Mouse (Mus musculus) hindbrain, embryonic 14.5 days (tissue): ENCODE data around the gene Ugt1a1. TPM values are rescaled to one million over a fixed set of nuclear protein-coding genes. Genes with fewer than 3 reads are reported as not detected.

Experiments used
- ATAC-seq: fragments of 200-750 bp; cut with Nextera tagmentation; 2 replicates; pipeline ENCODE4 v1.8.0; 2017; ENCODE audit warnings: moderate number of reproducible peaks, mild to moderate bottlenecking, moderate TSS enrichment, moderate library complexity; ENCODE audit not compliant: low FRiP score
- DNase-seq: peaks from one replicate; pipeline ENCODE4 v3.0.0-alpha.2; 2015; ENCODE audit warnings: low spot score
- H3K27ac ChIP-seq: fragments of 300-500 bp; sonication (generic); 2 replicates; pipeline ENCODE4 v1.5.1; 2014; ENCODE audit warnings: mild to moderate bottlenecking, moderate library complexity
- H3K27me3 ChIP-seq: fragments of 300-500 bp; sonication (generic); 2 replicates; pipeline ENCODE4 v1.6.1; 2014; ENCODE audit warnings: mild to moderate bottlenecking, low read length, mixed read lengths; ENCODE audit not compliant: control insufficient read depth, insufficient read depth
- H3K36me3 ChIP-seq: fragments of 300-500 bp; sonication (generic); replicated peaks from 2 replicates; pipeline ENCODE4 v1.6.1; 2014; ENCODE audit not compliant: control insufficient read depth, insufficient read depth
- H3K4me1 ChIP-seq: fragments of 300-500 bp; sonication (generic); replicated peaks from 2 replicates; pipeline ENCODE4 v1.6.1; 2014; ENCODE audit warnings: antibody characterized with exemption, low read length, mixed read lengths; ENCODE audit not compliant: control insufficient read depth, insufficient read depth
- H3K4me2 ChIP-seq: fragments of 300-500 bp; sonication (generic); replicated peaks from 2 replicates; pipeline ENCODE4 v1.6.1; 2014; ENCODE audit warnings: mild to moderate bottlenecking, moderate library complexity
- H3K4me3 ChIP-seq: fragments of 300-500 bp; sonication (generic); replicated peaks from 2 replicates; pipeline ENCODE4 v1.5.1; 2014; ENCODE audit warnings: mild to moderate bottlenecking, low read length
- H3K9ac ChIP-seq: fragments of 300-500 bp; sonication (generic); 2 replicates; pipeline ENCODE4 v1.6.1; 2014
- H3K9me3 ChIP-seq: fragments of 300-500 bp; sonication (generic); 2 replicates; pipeline ENCODE4 v1.6.1; 2016; ENCODE audit warnings: low read length; ENCODE audit not compliant: control insufficient read depth
- WGBS: fragments of 180-500 bp; shearing (Covaris S2); extraction: QIAGEN DNeasy Blood & Tissue Kit; methylation state at CpG from one replicate; pipeline ENCODE4 v1.1.7; 2014; 5-methylcytosine and 5-hydroxymethylcytosine counted together
- polyA plus RNA-seq: library from polyadenylated mRNA; unstranded; fragments of >200 nt; fragmentation: Nextera tagmentation; extraction: Ambion mirVana; gene quantifications from 2 replicates; pipeline ENCODE4 v1.2.1, GENCODE M21; 2014

Gene Ugt1a1
- polyA plus RNA-seq, 1 experiment from 2014 or later, result not detected

GRCm38 (mm10) chr1:88264869-88265240 is 53.1 kb downstream of the Ugt1a1 start:
- no peak overlapping the region for H3K27ac ChIP-seq
- ATAC-seq (no peak), DNase-seq (no peak)
- H3K4me1 ChIP-seq, result no peaks in the 10 kb centered on the region
- H3K4me3 ChIP-seq, result no peak overlapping the region
- peaks cover 96% of the 10 kb centered on the region for H3K36me3 ChIP-seq
- H3K9me3 ChIP-seq, result no peaks in the 10 kb centered on the region
- no peaks in the 10 kb centered on the region for H3K27me3 ChIP-seq
- 78% methylated on average over 4 of the region's 4 CpGs for WGBS
- H3K9ac ChIP-seq, result no peak overlapping the region
- no peak overlapping the region for H3K4me2 ChIP-seq

- H3K27me3 ChIP-seq, result no peaks in the 10 kb centered on the region
- H3K27ac ChIP-seq, result no peak overlapping the region
- no peak overlapping the region for H3K4me2 ChIP-seq
- no peak for ATAC-seq
- H3K4me3 ChIP-seq, result no peak overlapping the region
- H3K36me3 ChIP-seq, result peaks cover 87% of the 10 kb centered on the region
- H3K9me3 ChIP-seq, result no peaks in the 10 kb centered on the region
- H3K9ac ChIP-seq, result no peak overlapping the region
- H3K4me1 ChIP-seq, result no peaks in the 10 kb centered on the region
- no peak for DNase-seq
- WGBS, result 90% methylated on average over 13 of the region's 13 CpGs
Observed at GRCm38 (mm10) chr1:88266123-88266522, 54.4 kb downstream of the Ugt1a1 start.

GRCm38 (mm10) chr1:88267489-88267888 is 55.7 kb downstream of the Ugt1a1 start:
- no peak overlapping the region for H3K27ac ChIP-seq
- H3K9ac ChIP-seq, result no peak overlapping the region
- 94% methylated on average over 6 of the region's 6 CpGs for WGBS
- no peak overlapping the region for H3K4me3 ChIP-seq
- DNase-seq, result no peak
- ATAC-seq, result peak; percentile 6; the same call in 1 of the 2 replicates
- peaks cover 76% of the 10 kb centered on the region for H3K36me3 ChIP-seq
- no peaks in the 10 kb centered on the region for H3K9me3 ChIP-seq
- no peaks in the 10 kb centered on the region for H3K27me3 ChIP-seq
- no peaks in the 10 kb centered on the region for H3K4me1 ChIP-seq
- H3K4me2 ChIP-seq, result no peak overlapping the region

GRCm38 (mm10) chr1:88268070-88268469 is 56.3 kb downstream of the Ugt1a1 start:
- no peak for DNase-seq
- WGBS, result 86% methylated on average over 6 of the region's 6 CpGs

More at GRCm38 (mm10) chr1:88268070-88268469, 56.3 kb downstream of the Ugt1a1 start:
- Histone ChIP-seq H3K9me3 (no peaks in the 10 kb centered on the region), H3K9ac (no peak overlapping the region), H3K27ac (no peak overlapping the region), H3K4me3 (no peak overlapping the region), H3K4me2 (no peak overlapping the region), H3K4me1 (no peaks in the 10 kb centered on the region), H3K27me3 (no peaks in the 10 kb centered on the region), H3K36me3 (peaks cover 74% of the 10 kb centered on the region)
- ATAC-seq, result no peak

Other genes with a start within 250 kb of the Ugt1a1 start
- 15.5 and 20.5 TPM in 2 replicates for gene Usp40, start 203.4 kb upstream of the Ugt1a1 start, polyA plus RNA-seq
- not detected in 2 replicates for gene Ugt1a10, start 156.6 kb upstream of the Ugt1a1 start, polyA plus RNA-seq
- not detected in 2 replicates for gene Ugt1a9, start 141.2 kb upstream of the Ugt1a1 start, polyA plus RNA-seq
- not detected in 2 replicates for gene Ugt1a8, start 124.1 kb upstream of the Ugt1a1 start, polyA plus RNA-seq
- gene Ugt1a7c, start 116.9 kb upstream of the Ugt1a1 start, polyA plus RNA-seq, result 1.3 and 1.5 TPM in 2 replicates
- 1.7 and 3.8 TPM in 2 replicates for gene Ugt1a6b, start 108.7 kb upstream of the Ugt1a1 start, polyA plus RNA-seq
- gene Ugt1a6a, start 77.2 kb upstream of the Ugt1a1 start, polyA plus RNA-seq, result 4.0 and 5.0 TPM in 2 replicates
- gene Ugt1a5, start 45.9 kb upstream of the Ugt1a1 start, polyA plus RNA-seq, result not detected in 2 replicates
- gene Ugt1a2, start 11.4 kb upstream of the Ugt1a1 start, polyA plus RNA-seq, result not detected in 2 replicates
- 11.9 and 16.5 TPM in 2 replicates for gene Dnajb3, start 6.2 kb upstream of the Ugt1a1 start, polyA plus RNA-seq
- 1.1 and 2.0 TPM in 2 replicates for gene Mroh2a, start 15.0 kb downstream of the Ugt1a1 start, polyA plus RNA-seq
- gene Hjurp, start 65.7 kb downstream of the Ugt1a1 start, polyA plus RNA-seq, result 64.1 and 64.5 TPM in 2 replicates
- gene Trpm8, start 65.7 kb downstream of the Ugt1a1 start, polyA plus RNA-seq, result 0.10 and 0.17 TPM in 2 replicates
- 0.64 TPM in 1 of 2 replicates, not detected in the other for gene Spp2, start 195.0 kb downstream of the Ugt1a1 start, polyA plus RNA-seq